9 mouse cellular contexts compared by ENCODE assay signal in the genomic region with DNA sequence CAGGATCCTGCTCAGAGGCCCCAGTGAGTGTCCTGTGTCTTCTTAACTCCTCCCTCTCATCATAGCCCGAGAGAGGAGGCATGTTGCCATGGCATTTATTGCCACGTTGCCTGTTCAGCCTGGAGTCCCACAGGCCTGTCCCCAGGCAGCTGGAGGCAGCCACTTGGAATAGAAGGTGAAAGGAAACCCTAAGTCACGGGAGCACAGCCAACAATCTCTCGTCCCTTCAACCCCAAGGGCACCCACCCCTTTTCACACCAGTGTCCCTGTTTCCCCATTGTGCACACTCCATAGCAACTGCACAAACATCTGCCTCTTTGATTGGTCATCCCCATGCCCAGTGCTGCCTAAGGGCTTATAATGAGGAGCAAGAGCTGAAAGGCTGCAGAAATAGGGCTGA. TPM values are rescaled to one million over a fixed set of nuclear protein-coding genes. Genes with fewer than 3 reads are reported as not detected.
DNase-seq lines count a peak whose midpoint lies in the region; ATAC-seq lines count a peak whose summit lies in the region.
"Had no signal": no experiment of that assay in that cellular context is flagged by ENCODE, and none has a peak within 500 bp of the region (broad histone marks: within the 10 kb centered on the region; RNA-seq: fewer than 3 reads in every experiment).

No protein-coding gene starts in this region.

- H3K27ac ChIP-seq in midbrain, embryonic 10.5 days (replicated peaks): peak overlapping the region; percentile 78

- peak overlapping the region; percentile 14; the same call in 1 of the 2 replicates for H3K4me3 ChIP-seq in midbrain, embryonic 10.5 days

- peak; percentile 35 for DNase-seq in adrenal gland, postnatal 10 days
- no peak for DNase-seq in adrenal gland, postnatal 25 days
- DNase-seq in brain, adult 2 months (ENCODE audit: low read depth, low spot score): peak; percentile 57
- peak; percentile 23 for DNase-seq in gastrocnemius, postnatal 10 days
- peak; percentile 61 for DNase-seq in midbrain, embryonic 10.5 days (ENCODE audit: low spot score)
- DNase-seq in kidney, adult 11 months: no peak
- DNase-seq in thymus, postnatal 14 days: no peak
- DNase-seq: kidney, postnatal 14 days had no signal

- no peaks in the 10 kb centered on the region for H3K36me3 ChIP-seq in midbrain, embryonic 10.5 days

- peaks cover 52% of the 10 kb centered on the region for H3K4me1 ChIP-seq in midbrain, embryonic 10.5 days

- no peaks in the 10 kb centered on the region for H3K27me3 ChIP-seq in midbrain, embryonic 10.5 days (ENCODE audit: low read depth, poor library complexity, severe bottlenecking)

- WGBS in midbrain, embryonic 10.5 days: 17% methylated on average over 4 of the region's 4 CpGs

- H3K9me3 ChIP-seq in midbrain, embryonic 10.5 days (replicated peaks): no peaks in the 10 kb centered on the region

- no peak for ATAC-seq in CD4-positive, CD25-positive, alpha-beta regulatory T cell, adult 4 months

RNA-seq across cellular contexts. Expression of a gene that starts 28.8 kb away (rescaled TPM):
- total RNA-seq in adrenal gland, postnatal 10 days (2021): 1 to 10 TPM; 6.2 to 9.1 TPM
- total RNA-seq in adrenal gland, postnatal 25 days (2021): 10.8 and 12.7 TPM in 2 replicates
- 1 to 10 TPM; 6.4 to 8.2 TPM for total RNA-seq in gastrocnemius, postnatal 10 days (2021)
- 1.3 and 2.1 TPM in 2 replicates for polyA plus RNA-seq in midbrain, embryonic 10.5 days (2016; fragmentation: Nextera tagmentation; extraction: Ambion mirVana)
- not detected for polyA plus RNA-seq in CD4-positive, CD25-positive, alpha-beta regulatory T cell, adult 4 months (2017; shearing (Covaris generic))

RNA-seq across cellular contexts. Expression of a gene that starts 31.2 kb away (rescaled TPM):
- 1 to 10 TPM; 2.2 to 2.3 TPM for total RNA-seq in adrenal gland, postnatal 10 days (2021)
- total RNA-seq in adrenal gland, postnatal 25 days (2021): 1.1 and 1.3 TPM in 2 replicates
- total RNA-seq in gastrocnemius, postnatal 10 days (2021): 1 to 10 TPM in 1 of 2 experiments, under 1 TPM in 1; 0.66 to 1.5 TPM
- polyA plus RNA-seq in midbrain, embryonic 10.5 days (2016; fragmentation: Nextera tagmentation; extraction: Ambion mirVana): 0.84 and 0.93 TPM in 2 replicates
- polyA plus RNA-seq in CD4-positive, CD25-positive, alpha-beta regulatory T cell, adult 4 months (2017; shearing (Covaris generic)): 100 to 1,000 TPM in 1 of 2 experiments, 10 to 100 TPM in 1; 99.8 to 108 TPM

Comparison
In these comparisons a context has a peak if more than half of its experiments do, and no peak if none do; other contexts are left out.
1. DNase-seq: peak in adrenal gland, postnatal 10 days (single experiment), brain, adult 2 months (single experiment), gastrocnemius, postnatal 10 days (single experiment) and midbrain, embryonic 10.5 days (single experiment); none in adrenal gland, postnatal 25 days (single experiment), kidney, adult 11 months (single experiment) and thymus, postnatal 14 days (single experiment).